In the genomic region with DNA sequence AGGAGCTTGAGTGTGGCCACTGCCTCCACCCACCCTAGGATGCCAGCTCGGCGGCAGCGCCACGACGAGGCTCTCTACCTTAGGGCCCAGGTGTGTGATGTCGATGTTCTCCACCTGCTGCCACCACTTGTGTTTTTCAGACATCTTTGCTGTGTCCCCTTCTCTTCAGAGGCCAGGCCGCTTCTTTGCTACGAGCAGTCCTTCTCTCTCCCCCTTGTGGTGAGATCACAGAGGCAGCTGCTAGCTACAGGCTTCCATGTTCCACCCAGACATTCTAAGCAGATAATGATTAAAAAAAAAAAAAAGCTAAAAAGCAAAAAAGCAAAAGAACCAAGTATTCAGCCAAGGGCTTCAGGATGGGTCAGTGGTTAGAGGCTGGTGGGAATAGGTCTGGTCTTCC, we compare ENCODE assay signal across 21 mouse cellular contexts. TPM values are rescaled to one million over a fixed set of nuclear protein-coding genes. Genes with fewer than 3 reads are reported as not detected.
A peak's percentile ranks its signal among the peaks of the same experiment; 100 is the strongest.
DNase-seq lines count a peak whose midpoint lies in the region; ATAC-seq and TF ChIP-seq lines count a peak whose summit lies in the region.
"Had no signal": no experiment of that assay in that cellular context is flagged by ENCODE, and none has a peak within 500 bp of the region (broad histone marks: within the 10 kb centered on the region; RNA-seq: fewer than 3 reads in every experiment).

A gene (minus strand): TSS at position 190 of the 400 bp plus-strand sequence.

- H3K9me3 ChIP-seq in heart, postnatal 0 days (replicated peaks; ENCODE audit: control insufficient read depth, low read length), result no peaks in the 10 kb centered on the region
- no peaks in the 10 kb centered on the region for H3K9me3 ChIP-seq in heart, embryonic 12.5 days (replicated peaks)
- no peaks in the 10 kb centered on the region for H3K9me3 ChIP-seq in lung, embryonic 14.5 days (ENCODE audit: low read depth, low read length)
- H3K9me3 ChIP-seq in MEL (replicated peaks; ENCODE audit: insufficient read depth, low read length), result no peaks in the 10 kb centered on the region
- H3K9me3 ChIP-seq in hindbrain, embryonic 13.5 days, result no peaks in the 10 kb centered on the region
- H3K9me3 ChIP-seq: forebrain, embryonic 12.5 days had no signal

- H3K4me2 ChIP-seq in heart, postnatal 0 days (ENCODE audit: low read depth, low read length), result no peak within 1 kb of the TSS
- H3K4me2 ChIP-seq in heart, embryonic 12.5 days, result no peak within 1 kb of the TSS
- H3K4me2 ChIP-seq in lung, embryonic 14.5 days, result no peak within 1 kb of the TSS
- no peak within 1 kb of the TSS for H3K4me2 ChIP-seq in hindbrain, embryonic 13.5 days
- H3K4me2 ChIP-seq: forebrain, embryonic 12.5 days; hindbrain, embryonic 14.5 days had no signal

- no peaks in the 10 kb centered on the region for H3K27me3 ChIP-seq in heart, postnatal 0 days (ENCODE audit: control insufficient read depth, insufficient read depth, low read length)
- H3K27me3 ChIP-seq in heart, embryonic 12.5 days (replicated peaks), result 0 out of 2 replicates have a peak, but pooled peaks cover 8% of the 10 kb centered on the region
- H3K27me3 ChIP-seq in lung, embryonic 14.5 days (ENCODE audit: insufficient read depth, low read length), result no peaks in the 10 kb centered on the region
- peaks cover 0 to 1% of the 10 kb centered on the region in 2 experiments; a peak in 2 of 4 replicates for H3K27me3 ChIP-seq in MEL (ENCODE audit: control insufficient read depth in 1 of 2, insufficient read depth in 2 of 2, low read length in 2 of 2)
- H3K27me3 ChIP-seq in hindbrain, embryonic 13.5 days, result no peaks in the 10 kb centered on the region

- no peak; the same call in none of the 2 replicates for TF ChIP-seq RAD21 in MEL (IDR thresholded peaks at IDR 0.05; ENCODE audit: low read depth, low read length)

- no peaks in the 10 kb centered on the region for H3K4me1 ChIP-seq in heart, postnatal 0 days (ENCODE audit: control insufficient read depth, insufficient read depth)
- 0 out of 2 replicates have a peak, but pooled peaks cover 4% of the 10 kb centered on the region for H3K4me1 ChIP-seq in heart, embryonic 12.5 days (replicated peaks)
- no peaks in the 10 kb centered on the region for H3K4me1 ChIP-seq in lung, embryonic 14.5 days (ENCODE audit: insufficient read depth)
- H3K4me1 ChIP-seq in lung, adult 2 months (ENCODE audit: control insufficient read depth, insufficient read depth, low read length), result no peaks in the 10 kb centered on the region
- no peaks in the 10 kb centered on the region for H3K4me1 ChIP-seq in MEL (ENCODE audit: control insufficient read depth in 1 of 2, insufficient read depth in 2 of 2, low read length in 2 of 2)
- H3K4me1 ChIP-seq in hindbrain, embryonic 13.5 days (replicated peaks), result no peaks in the 10 kb centered on the region
- H3K4me1 ChIP-seq: forebrain, embryonic 12.5 days had no signal

- no peak for TF ChIP-seq POLR2A in lung, adult 2 months (IDR thresholded peaks at IDR 0.05; ENCODE audit: borderline replicate concordance, extremely low read depth, low read depth, low read length)
- TF ChIP-seq POLR2A in MEL (IDR thresholded peaks at IDR 0.05; ENCODE audit: control insufficient read depth in 1 of 2, insufficient read depth in 1 of 2, low read depth in 1 of 2, low read length in 2 of 2, poor library complexity in 1 of 2), result no peak

- TF ChIP-seq CTCF in heart, postnatal 0 days (IDR thresholded peaks at IDR 0.05; ENCODE audit: low read depth), result peak; percentile 41
- peak; percentile 41; the same call in 1 of the 2 replicates for TF ChIP-seq CTCF in lung, embryonic 14.5 days (IDR thresholded peaks at IDR 0.05; ENCODE audit: low read depth)
- TF ChIP-seq CTCF in lung, adult 2 months (IDR thresholded peaks at IDR 0.05; ENCODE audit: insufficient read depth, low read length), result no peak
- peak in 2 of 3 experiments; percentile 23 to 25; a peak in 1 of 6 replicates for TF ChIP-seq CTCF in MEL (IDR thresholded peaks at IDR 0.05 in 2 of 3, conservative IDR thresholded peaks at IDR 0.05 in 1 of 3; ENCODE audit: control insufficient read depth in 1 of 3, insufficient read depth in 1 of 3, low read depth in 2 of 3, low read length in 3 of 3, poor library complexity in 1 of 3, severe bottlenecking in 1 of 3)

- DNase-seq in heart, postnatal 0 days (ENCODE audit: low spot score), result no peak
- peak; percentile 33 for DNase-seq in lung, embryonic 14.5 days
- DNase-seq in lung, adult 2 months, result no peak
- no peak for DNase-seq in MEL (ENCODE audit: low read depth, low spot score)
- DNase-seq in retina, embryonic 14.5 days (ENCODE audit: low spot score), result peak; percentile 32
- DNase-seq: B cell, adult 2 months; cerebellum, adult 18-20 months; heart, adult 11 months; kidney, adult 8-10 months had no signal

- H3K27ac ChIP-seq in heart, postnatal 0 days (ENCODE audit: low read depth), result no peak within 1 kb of the TSS
- H3K27ac ChIP-seq in heart, embryonic 12.5 days (ENCODE audit: poor library complexity, severe bottlenecking), result no peak within 1 kb of the TSS
- H3K27ac ChIP-seq in lung, embryonic 14.5 days (ENCODE audit: low read depth), result no peak within 1 kb of the TSS
- H3K27ac ChIP-seq in MEL (ENCODE audit: control insufficient read depth, low read depth, low read length), result no peak within 1 kb of the TSS
- no peak within 1 kb of the TSS for H3K27ac ChIP-seq in hindbrain, embryonic 13.5 days
- H3K27ac ChIP-seq: forebrain, embryonic 12.5 days; hindbrain, embryonic 14.5 days had no signal

- no peak within 1 kb of the TSS for H3K9ac ChIP-seq in heart, postnatal 0 days (replicated peaks; ENCODE audit: low read depth, low read length)
- no peak within 1 kb of the TSS for H3K9ac ChIP-seq in heart, embryonic 12.5 days
- H3K9ac ChIP-seq in lung, embryonic 14.5 days, result no peak within 1 kb of the TSS
- no peak within 1 kb of the TSS for H3K9ac ChIP-seq in MEL (ENCODE audit: control insufficient read depth, low read depth, low read length, poor library complexity, severe bottlenecking)
- no peak within 1 kb of the TSS for H3K9ac ChIP-seq in hindbrain, embryonic 13.5 days
- H3K9ac ChIP-seq: forebrain, embryonic 12.5 days; hindbrain, embryonic 14.5 days had no signal

- ATAC-seq in heart, postnatal 0 days (ENCODE audit: insufficient read depth, low read depth), result no peak
- ATAC-seq in heart, embryonic 12.5 days (ENCODE audit: insufficient number of reproducible peaks, low FRiP score), result no peak
- ATAC-seq in lung, embryonic 14.5 days (ENCODE audit: insufficient read depth), result no peak
- ATAC-seq in hindbrain, embryonic 13.5 days (ENCODE audit: low FRiP score), result no peak

- no peaks in the 10 kb centered on the region for H3K79me2 ChIP-seq in MEL (ENCODE audit: control insufficient read depth, insufficient read depth, low read length, poor library complexity)

- no peak for TF ChIP-seq EP300 in heart, postnatal 0 days (IDR thresholded peaks at IDR 0.05; ENCODE audit: low read depth)
- no peak for TF ChIP-seq EP300 in MEL (IDR thresholded peaks at IDR 0.05; ENCODE audit: low read depth in 1 of 2, low read length in 2 of 2)

- no peaks in the 10 kb centered on the region for H3K36me3 ChIP-seq in heart, postnatal 0 days (replicated peaks; ENCODE audit: control insufficient read depth, insufficient read depth, low read length)
- H3K36me3 ChIP-seq in heart, embryonic 12.5 days, result no peaks in the 10 kb centered on the region
- 0 out of 2 replicates have a peak, but pooled peaks cover 3% of the 10 kb centered on the region for H3K36me3 ChIP-seq in lung, embryonic 14.5 days (ENCODE audit: insufficient read depth)
- no peaks in the 10 kb centered on the region for H3K36me3 ChIP-seq in MEL (ENCODE audit: control insufficient read depth in 1 of 2, insufficient read depth in 2 of 2, low read length in 2 of 2)
- H3K36me3 ChIP-seq in hindbrain, embryonic 13.5 days, result no peaks in the 10 kb centered on the region
- H3K36me3 ChIP-seq: forebrain, embryonic 12.5 days had no signal

- no peak within 1 kb of the TSS for H3K4me3 ChIP-seq in heart, postnatal 0 days (ENCODE audit: low read depth, low read length)
- H3K4me3 ChIP-seq in heart, embryonic 12.5 days, result no peak within 1 kb of the TSS
- H3K4me3 ChIP-seq in lung, embryonic 14.5 days (ENCODE audit: low read depth, low read length), result no peak within 1 kb of the TSS
- no peak within 1 kb of the TSS for H3K4me3 ChIP-seq in lung, adult 2 months (replicated peaks; ENCODE audit: extremely low read depth, low read depth, low read length)
- H3K4me3 ChIP-seq in MEL (ENCODE audit: control insufficient read depth in 1 of 2, insufficient read depth in 1 of 2, low read depth in 2 of 2, low read length in 2 of 2), result no peak within 1 kb of the TSS
- H3K4me3 ChIP-seq in hindbrain, embryonic 13.5 days, result no peak within 1 kb of the TSS
- H3K4me3 ChIP-seq: forebrain, embryonic 12.5 days had no signal

- WGBS in heart, postnatal 0 days, result 58% methylated on average over 8 of the region's 8 CpGs
- 64% methylated on average over 8 of the region's 8 CpGs for WGBS in heart, embryonic 12.5 days
- WGBS in lung, embryonic 14.5 days, result 55% methylated on average over 8 of the region's 8 CpGs
- 69% methylated on average over 8 of the region's 8 CpGs for WGBS in lung, adult 2 months
- 74% methylated on average over 8 of the region's 8 CpGs for WGBS in hindbrain, embryonic 13.5 days

TF ChIP-seq in MEL, 35 proteins besides CTCF, POLR2A, EP300 and RAD21:
- TF ChIP-seq SMC3 (IDR thresholded peaks at IDR 0.05; ENCODE audit: low read depth, low read length) (peak; percentile 34), MAFK (IDR thresholded peaks at IDR 0.05; ENCODE audit: borderline replicate concordance, low read depth, low read length) (no peak)

RNA-seq across cellular contexts. Expression of the gene that starts here (rescaled TPM):
- total RNA-seq in heart, postnatal 0 days (2014; rRNA removed; ENCODE audit: low replicate concordance), result not detected in 2 replicates
- polyA plus RNA-seq in heart, postnatal 0 days (2015; fragmentation: Nextera tagmentation; extraction: Ambion mirVana), result not detected in 2 replicates
- polyA plus RNA-seq in heart, embryonic 12.5 days (2016; fragmentation: Nextera tagmentation; extraction: Ambion mirVana), result not detected in 2 replicates
- 0.12 TPM in 1 of 2 replicates, not detected in the other for polyA plus RNA-seq in lung, embryonic 14.5 days (2014; fragmentation: Nextera tagmentation; extraction: Ambion mirVana)
- 0.20 and 0.31 TPM in 2 replicates for polyA plus RNA-seq in lung, adult 2 months (2012; rRNA removed)
- not detected in 2 replicates for total RNA-seq in MEL (2012; rRNA removed)
- not detected for polyA plus RNA-seq in MEL (2012; ENCODE audit: insufficient read depth in 1 of 2, insufficient read length in 2 of 2, low read depth in 1 of 2, low replicate concordance in 2 of 2, missing spikeins in 1 of 2)
- polyA plus RNA-seq in hindbrain, embryonic 13.5 days (2015; fragmentation: Nextera tagmentation; extraction: Ambion mirVana), result not detected in 2 replicates
- total RNA-seq: adrenal gland, adult 18-20 months; left cerebral cortex, postnatal 14 days; liver, adult 2 months; megakaryocyte-erythroid progenitor cell, adult 5-6 weeks; neutrophil, adult 5-6 weeks had no signal
- polyA plus RNA-seq: embryonic facial prominence, embryonic 14.5 days; forebrain, embryonic 12.5 days; heart, embryonic 16.5 days; hindbrain, embryonic 14.5 days; liver, adult 2 months; spleen, adult 2 months had no signal

Comparison
In these comparisons a context has a peak if more than half of its experiments do, and no peak if none do; other contexts are left out.
1. Peak in DNase-seq in lung, embryonic 14.5 days; RNA of the gene not detected or under 1 TPM.